Mouse (Mus musculus): ENCODE data around the gene Ndufv3.
A peak's percentile ranks its signal among the peaks of the same experiment; 100 is the strongest.
"Not testable (repeated sequence)": the region's sequence is repeated elsewhere in the genome, so short reads cannot be mapped to it uniquely, and the experiment has no call there.

Gene Ndufv3

DNA sequence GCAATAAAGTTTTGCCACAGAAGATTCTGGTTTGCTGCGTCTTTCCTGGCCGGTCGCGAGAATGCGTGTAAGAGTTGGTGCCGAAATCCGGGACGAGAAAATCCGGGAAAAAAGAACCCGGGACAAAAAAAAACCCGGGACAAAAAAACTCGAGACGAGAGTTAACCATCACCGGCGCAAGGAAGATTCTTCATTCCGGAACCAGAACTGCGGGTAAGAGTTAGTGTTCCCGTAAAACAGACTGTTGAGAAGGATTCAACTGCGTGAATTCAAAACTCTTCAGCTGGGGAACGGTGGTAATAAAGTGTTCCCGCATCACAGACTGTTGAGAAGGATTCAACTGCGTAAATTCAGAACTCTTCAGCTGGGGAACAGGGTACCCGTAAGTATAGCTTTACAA, 32.7 kb downstream of the Ndufv3 start:
- not testable (repeated sequence) for DNase-seq (ENCODE audit: extremely low read depth, low read depth, low spot score)

- DNase-seq (ENCODE audit: extremely low read depth, low read depth, low spot score), result no peak
Measured at GRCm38 (mm10) chr17:31556253-31556652, 36.3 kb downstream of the Ndufv3 start.

GRCm38 (mm10) chr17:31557124-31557880, 37.4 kb downstream of the Ndufv3 start:
- DNase-seq (ENCODE audit: extremely low read depth, low read depth, low spot score), result no peak

GRCm38 (mm10) chr17:31557947-31558542, 38.1 kb downstream of the Ndufv3 start:
- DNase-seq (ENCODE audit: extremely low read depth, low read depth, low spot score), result no peak

GRCm38 (mm10) chr17:31559021-31559789, 39.3 kb downstream of the Ndufv3 start:
- no peak for DNase-seq (ENCODE audit: extremely low read depth, low read depth, low spot score)

GRCm38 (mm10) chr17:31563632-31564014, 43.7 kb downstream of the Ndufv3 start:
- no peak for DNase-seq (ENCODE audit: extremely low read depth, low read depth, low spot score)

- DNase-seq (ENCODE audit: extremely low read depth, low read depth, low spot score), result peak; percentile 82
Measured at GRCm38 (mm10) chr17:31564015-31564857, 44.3 kb downstream of the Ndufv3 start, which contains the start of gene Pknox1. TSS of gene Pknox1 (plus strand) at chr17:31564734.

GRCm38 (mm10) chr17:31564858-31565140, 44.9 kb downstream of the Ndufv3 start:
- DNase-seq (ENCODE audit: extremely low read depth, low read depth, low spot score), result no peak

GRCm38 (mm10) chr17:31565141-31566056, 45.5 kb downstream of the Ndufv3 start:
- no peak for DNase-seq (ENCODE audit: extremely low read depth, low read depth, low spot score)

DNA sequence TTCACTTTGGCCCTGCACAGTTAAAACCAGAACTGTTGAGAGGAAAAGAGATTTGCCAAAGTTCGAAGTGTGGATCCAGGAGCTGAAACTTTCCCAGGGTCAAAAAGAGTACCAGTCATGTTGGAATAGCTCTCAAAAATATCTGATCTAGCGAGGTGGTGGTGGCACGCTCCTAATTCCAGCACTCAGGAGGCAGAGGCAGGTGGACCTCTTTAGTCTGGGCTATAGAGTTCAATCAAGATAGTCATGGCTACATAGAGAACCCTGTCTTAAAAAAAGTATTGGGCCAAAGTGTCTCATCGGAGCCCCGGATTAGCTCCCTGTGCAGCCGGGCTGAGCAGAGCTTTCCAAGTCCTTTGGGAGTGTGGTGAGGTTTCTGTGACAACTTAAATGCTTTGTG, 46.4 kb downstream of the Ndufv3 start:
- DNase-seq (ENCODE audit: extremely low read depth, low read depth, low spot score), result no peak

GRCm38 (mm10) chr17:31569756-31570155, 49.8 kb downstream of the Ndufv3 start:
- DNase-seq (ENCODE audit: extremely low read depth, low read depth, low spot score), result no peak

DNA sequence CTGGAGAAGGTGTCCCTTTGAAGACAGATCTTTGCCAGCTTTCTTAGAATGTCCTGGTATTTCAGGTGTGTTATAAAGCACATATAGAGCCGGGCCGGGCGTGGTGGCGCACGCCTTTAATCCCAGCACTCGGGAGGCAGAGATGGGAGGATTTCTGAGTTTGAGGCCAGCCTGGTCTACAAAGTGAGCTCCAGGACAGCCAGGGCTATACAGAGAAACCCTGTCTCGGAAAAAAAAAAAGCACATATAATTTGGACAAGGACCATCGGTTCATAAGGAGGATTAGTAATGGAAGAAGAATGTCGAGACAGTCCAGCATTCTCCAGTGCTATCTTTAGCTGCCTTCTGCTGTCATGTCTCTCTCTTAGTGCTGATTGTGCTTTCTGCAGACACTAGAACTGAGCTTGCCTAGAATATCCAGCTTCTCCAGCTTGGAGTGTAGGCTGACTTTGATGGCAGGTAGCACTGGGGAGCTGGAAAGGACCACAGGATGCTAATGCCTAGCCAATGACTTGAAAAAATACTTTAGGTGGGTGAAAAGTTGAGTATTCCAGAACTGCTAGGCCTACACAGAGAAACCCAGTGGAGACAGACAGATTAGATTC, 50.5 kb downstream of the Ndufv3 start:
- DNase-seq (ENCODE audit: extremely low read depth, low read depth, low spot score), result peak; percentile 37

GRCm38 (mm10) chr17:31571689-31572088, 51.8 kb downstream of the Ndufv3 start:
- DNase-seq (ENCODE audit: extremely low read depth, low read depth, low spot score), result no peak

- DNase-seq (ENCODE audit: extremely low read depth, low read depth, low spot score), result no peak
Measured at GRCm38 (mm10) chr17:31574662-31575061, 54.7 kb downstream of the Ndufv3 start.

- DNase-seq (ENCODE audit: extremely low read depth, low read depth, low spot score), result no peak
Measured at GRCm38 (mm10) chr17:31576394-31577175, 56.7 kb downstream of the Ndufv3 start.

GRCm38 (mm10) chr17:31580344-31580743, 60.4 kb downstream of the Ndufv3 start:
- DNase-seq (ENCODE audit: extremely low read depth, low read depth, low spot score), result no peak
